Mouse (Mus musculus) adrenal gland, postnatal 10 days (tissue): Measurements from ENCODE around the gene Ctbp2. TPM values are rescaled to one million over a fixed set of nuclear protein-coding genes. Genes with fewer than 3 reads are reported as not detected.

Experiments used
- DNase-seq: peaks from one replicate; pipeline ENCODE4 v3.0.0; 2021; ENCODE audit warnings: mixed read lengths
- total RNA-seq, 2 experiments: library from RNA; stranded (reverse); gene quantifications; 2 replicates each; pipeline ENCODE4 v1.2.3; 2021

Gene Ctbp2
- total RNA-seq, 2 experiments from 2014 or later, result 52.8 to 63.1 TPM

GRCm38 (mm10) chr7:133088830-133089261 is 35.3 kb downstream of the Ctbp2 start:
- DNase-seq, result peak; percentile 80

DNA sequence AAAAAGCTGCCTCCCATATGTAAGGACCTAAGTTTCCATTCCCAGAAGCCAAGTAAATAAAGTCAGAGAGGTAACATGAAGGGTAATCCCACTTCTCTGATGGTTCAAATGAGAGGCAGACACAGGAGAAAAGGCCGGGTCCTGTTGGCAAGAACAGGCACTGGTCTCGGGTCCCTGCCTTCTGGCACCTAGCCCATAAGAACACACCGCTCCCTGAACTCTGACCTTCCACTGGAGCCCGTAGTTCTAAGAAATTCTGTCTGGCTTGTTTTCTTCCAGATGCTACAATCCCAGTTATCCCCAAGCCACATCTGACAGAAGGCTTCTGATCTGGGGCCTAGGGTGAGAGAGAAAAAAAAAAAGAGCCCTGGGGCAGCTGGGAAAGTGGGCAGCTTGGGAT is 35.7 kb downstream of the Ctbp2 start:
- no peak for DNase-seq

DNA sequence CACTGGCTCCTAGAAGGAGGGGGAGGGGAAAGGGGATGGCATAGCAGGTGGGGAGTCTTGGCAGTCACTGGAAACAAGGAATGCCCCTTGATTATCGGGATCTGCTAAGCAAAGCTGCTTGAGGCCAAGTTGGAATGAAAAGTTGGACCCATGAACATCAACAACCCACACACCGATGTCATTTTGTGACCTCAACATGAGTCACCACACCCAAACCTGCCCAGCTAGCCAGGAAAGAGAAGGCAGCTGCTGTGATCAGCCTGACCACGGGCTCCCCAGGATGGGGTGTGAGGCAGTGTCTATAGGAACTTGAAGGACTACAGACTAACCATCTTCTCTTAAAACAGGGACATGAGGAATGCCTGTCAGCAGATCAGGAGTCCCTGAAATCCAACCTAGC is 38.7 kb downstream of the Ctbp2 start:
- DNase-seq, result no peak

- DNase-seq, result no peak
These were observed 40.1 kb downstream of the Ctbp2 start for GRCm38 (mm10) chr7:133083936-133084614.

- DNase-seq, result no peak
These were observed 45.2 kb downstream of the Ctbp2 start for GRCm38 (mm10) chr7:133078929-133079328.

DNA sequence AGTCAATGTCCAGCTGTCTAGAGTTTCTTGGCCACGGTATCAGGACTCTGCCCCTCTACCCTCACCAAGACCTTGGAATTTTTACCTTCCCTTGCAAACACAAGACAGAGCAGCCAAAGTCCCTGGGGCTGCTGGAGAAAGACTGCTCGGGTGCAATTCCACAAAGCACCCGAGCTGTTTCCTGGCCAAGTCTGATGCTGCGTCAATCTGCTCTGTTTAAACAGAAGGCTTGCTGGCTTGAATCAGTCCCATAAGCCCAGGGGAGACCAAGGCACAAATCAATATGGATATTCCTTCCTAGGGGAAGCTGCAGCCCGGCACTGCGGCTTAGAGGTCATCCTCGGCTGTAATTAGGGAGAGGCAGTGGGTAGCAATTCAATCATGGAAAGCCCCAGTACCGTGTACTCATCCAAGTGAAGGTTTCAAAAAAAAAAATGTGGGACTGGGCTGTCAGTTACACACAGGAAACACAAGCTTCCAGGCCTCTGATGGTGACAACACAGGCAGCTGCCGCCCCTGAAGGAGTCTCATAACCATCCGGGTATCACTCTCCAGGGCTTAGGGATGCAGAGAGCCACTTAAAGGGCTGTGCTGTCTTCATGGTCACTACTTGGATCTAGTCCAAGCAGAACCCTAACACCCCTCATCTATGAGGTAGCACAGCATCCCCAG is 49.6 kb downstream of the Ctbp2 start:
- DNase-seq, result no peak

- DNase-seq, result no peak
These were observed 51.0 kb downstream of the Ctbp2 start for GRCm38 (mm10) chr7:133073147-133073651.

DNA sequence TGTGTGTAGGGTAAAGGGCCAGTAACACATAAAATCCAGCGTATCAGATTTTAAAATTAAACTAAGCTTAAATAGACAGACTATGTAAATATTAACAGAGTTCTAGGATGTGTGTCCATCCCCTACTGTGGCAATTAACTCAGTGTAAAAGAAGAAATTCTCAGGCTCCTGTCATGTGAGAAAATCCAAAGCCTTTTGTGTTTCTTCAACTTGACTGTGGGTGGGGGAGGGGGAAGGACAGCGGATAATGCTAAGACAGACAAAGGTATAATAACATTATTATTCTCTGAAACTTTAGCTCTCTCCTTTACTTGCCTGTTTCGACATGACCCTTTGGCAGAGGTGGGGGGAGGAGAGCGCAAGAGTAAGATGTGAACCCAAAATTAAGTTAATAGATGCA is 51.6 kb downstream of the Ctbp2 start:
- no peak for DNase-seq

DNA sequence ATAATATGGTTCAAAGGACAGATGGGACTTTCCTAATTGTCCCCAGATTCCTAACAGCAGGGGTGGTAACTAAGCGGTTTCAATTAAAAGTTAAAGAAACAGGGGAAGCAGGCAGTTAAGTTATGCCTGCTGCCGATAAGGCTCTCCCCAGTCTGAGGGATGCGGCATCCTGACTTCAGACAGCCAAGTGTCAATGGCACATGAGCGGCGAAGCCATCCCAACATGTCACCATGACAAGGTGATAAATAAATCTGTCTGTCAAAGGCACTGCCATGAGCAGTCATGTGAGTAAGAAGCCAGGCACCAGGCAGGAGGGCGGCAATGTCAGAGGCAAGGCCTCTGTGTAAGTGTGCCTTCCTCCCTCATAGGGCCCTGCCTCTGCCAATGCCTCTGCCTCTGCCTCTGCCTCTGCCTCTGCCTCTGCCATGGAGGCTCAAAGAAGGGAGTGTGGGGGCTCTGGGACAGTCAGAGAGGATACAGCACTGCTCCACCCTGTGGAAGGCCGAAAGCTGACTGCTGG is 56.8 kb downstream of the Ctbp2 start:
- DNase-seq, result no peak

DNA sequence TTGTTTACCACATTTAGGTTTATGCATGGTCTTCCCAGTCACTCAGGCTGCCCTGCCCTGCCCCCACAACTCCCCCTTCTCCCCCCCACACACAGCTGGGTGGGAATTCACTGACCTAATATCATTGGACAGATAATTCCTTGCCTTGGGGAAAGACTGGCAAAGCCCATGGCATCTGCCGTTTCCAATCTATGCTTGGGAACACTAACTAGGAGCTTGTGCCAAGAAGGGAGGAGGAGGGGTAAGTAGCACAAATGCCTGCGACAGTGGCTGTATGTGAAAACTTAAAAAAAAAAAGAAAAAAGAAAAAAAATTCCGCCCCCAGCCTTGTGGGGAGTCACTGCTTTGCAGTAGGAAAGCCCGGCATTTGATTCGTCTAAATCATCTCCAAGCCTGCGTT is 57.4 kb downstream of the Ctbp2 start:
- DNase-seq, result peak; percentile 42

DNA sequence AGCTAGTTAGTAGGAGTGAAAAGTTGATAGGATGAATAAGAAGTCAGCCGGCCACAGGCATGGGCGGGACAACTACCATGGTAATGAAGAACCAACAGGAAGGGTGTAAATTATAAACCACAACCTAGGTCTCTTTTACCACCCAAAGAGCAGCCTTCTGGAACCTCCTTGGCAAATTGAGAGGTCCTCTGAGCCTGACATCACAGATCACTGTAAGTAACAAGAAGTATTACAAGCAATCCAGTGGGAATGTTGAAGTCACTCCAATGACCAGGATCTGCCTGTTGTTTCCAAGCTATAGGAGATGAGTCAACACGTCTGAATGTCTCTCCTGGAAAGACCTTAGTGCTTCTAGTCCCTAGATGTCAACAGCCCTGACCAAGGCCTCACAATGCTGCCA is 62.1 kb downstream of the Ctbp2 start:
- no peak for DNase-seq

DNA sequence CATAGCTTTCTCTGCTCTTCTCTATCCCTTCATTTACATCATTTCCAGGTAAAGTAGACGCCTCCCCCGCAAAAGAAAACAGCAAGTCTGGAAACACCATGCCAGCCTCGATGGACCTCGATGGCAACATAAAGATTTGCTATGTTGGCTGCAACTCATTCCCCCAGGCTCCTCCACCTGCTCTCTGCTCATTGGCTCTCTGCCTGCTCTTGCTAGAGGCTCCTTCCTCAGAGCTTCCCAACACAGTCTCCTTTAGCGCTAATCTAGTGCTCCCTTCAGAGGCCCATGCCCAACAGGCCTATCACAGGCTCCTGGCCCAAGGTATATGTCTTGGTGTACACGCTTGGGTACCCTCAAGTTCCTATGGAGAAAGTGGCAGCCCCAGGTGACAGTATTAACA is 64.0 kb downstream of the Ctbp2 start:
- no peak for DNase-seq

GRCm38 (mm10) chr7:133059517-133060104 is 64.5 kb downstream of the Ctbp2 start:
- DNase-seq, result no peak

- no peak for DNase-seq
These were observed 65.0 kb downstream of the Ctbp2 start for GRCm38 (mm10) chr7:133059150-133059509.

- DNase-seq, result no peak
These were observed 65.5 kb downstream of the Ctbp2 start for GRCm38 (mm10) chr7:133058496-133059149.

- no peak for DNase-seq
These were observed 67.2 kb downstream of the Ctbp2 start for GRCm38 (mm10) chr7:133056924-133057323.

DNA sequence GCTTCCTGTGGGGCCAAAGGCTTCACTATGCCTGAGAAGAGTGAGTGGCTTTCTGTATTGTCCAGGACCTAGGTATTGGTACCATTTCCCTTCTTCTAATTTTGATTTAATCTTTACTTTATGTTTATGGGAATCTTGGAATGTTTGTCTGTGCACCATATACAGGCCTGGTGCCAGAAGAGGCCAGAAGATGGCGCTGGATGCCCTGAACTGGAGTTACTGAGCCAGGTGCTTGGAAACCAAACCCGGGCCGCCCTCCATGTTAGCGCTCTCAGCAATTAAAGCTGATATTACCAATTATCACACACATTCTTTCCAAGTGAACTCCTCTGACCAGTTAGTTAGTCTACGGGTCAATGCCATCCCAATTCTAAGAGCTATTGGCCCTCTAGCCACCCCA is 69.7 kb downstream of the Ctbp2 start:
- no peak for DNase-seq

DNA sequence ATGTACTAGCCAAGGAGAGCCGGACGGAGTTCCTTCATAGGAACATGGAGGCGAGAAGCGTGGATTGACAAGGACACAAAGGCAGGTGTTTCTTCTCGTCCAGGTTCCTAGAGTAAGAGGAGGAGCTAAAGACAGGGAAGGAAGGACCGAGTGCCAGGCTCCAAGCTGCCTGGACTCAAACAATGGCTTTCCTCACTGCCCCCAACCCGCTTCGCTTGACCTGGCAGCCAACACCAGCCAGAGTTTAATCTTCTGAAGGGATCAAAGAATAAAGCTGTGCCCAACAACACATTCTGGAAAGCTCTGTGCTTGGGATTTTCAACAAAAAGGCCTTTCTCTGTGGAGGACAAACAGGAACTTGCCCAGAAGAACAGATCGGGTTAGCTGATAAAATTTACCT is 70.4 kb downstream of the Ctbp2 start:
- no peak for DNase-seq

GRCm38 (mm10) chr7:133052819-133053218 is 71.3 kb downstream of the Ctbp2 start:
- DNase-seq, result no peak

DNA sequence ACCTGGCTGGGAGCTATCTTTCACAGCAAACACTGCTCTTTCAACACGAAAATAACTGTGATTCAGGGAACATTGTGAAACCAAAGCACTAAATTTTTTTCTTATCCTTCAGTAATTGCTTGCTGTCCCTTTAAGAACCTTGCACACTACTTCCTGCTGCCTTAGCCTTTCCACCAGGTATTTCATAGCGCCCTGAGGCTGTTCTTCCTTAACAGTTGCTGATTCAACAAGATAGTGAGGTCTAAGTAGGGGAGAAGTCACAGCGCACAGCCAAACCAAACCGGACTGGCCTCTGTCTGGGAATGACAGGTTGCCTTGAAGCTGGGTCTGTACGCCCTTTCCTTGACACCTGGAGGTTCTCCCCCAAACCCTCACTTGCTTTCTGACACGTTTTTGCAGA is 73.5 kb downstream of the Ctbp2 start:
- DNase-seq, result no peak

DNA sequence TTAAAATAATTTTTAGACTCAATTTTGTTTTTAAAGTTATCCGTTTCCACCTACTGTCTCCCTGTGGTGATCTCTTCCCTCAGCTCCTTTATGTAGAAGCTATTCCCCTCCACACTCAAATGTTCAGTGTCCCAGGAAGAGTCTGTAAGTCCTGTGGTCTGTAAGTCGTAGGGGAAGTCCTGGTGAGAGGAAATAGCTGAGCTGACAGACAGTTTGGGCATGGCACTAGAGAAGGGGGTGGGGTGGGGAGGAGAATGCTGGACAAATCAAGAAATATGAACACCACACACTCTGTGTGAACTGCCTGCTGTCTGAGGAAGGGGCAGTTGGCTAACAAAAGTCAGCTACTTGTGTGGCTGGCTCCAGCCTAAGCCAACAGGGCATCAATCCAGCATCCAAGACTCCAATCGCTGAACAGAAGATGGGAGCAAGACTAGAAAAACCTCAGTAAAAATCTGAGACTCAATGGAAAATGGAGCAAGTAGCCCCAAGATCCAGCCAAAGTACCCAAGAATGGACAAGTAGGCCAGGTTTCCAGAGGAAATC is 76.0 kb downstream of the Ctbp2 start:
- no peak for DNase-seq

GRCm38 (mm10) chr7:133047287-133047686 is 76.9 kb downstream of the Ctbp2 start:
- no peak for DNase-seq

DNA sequence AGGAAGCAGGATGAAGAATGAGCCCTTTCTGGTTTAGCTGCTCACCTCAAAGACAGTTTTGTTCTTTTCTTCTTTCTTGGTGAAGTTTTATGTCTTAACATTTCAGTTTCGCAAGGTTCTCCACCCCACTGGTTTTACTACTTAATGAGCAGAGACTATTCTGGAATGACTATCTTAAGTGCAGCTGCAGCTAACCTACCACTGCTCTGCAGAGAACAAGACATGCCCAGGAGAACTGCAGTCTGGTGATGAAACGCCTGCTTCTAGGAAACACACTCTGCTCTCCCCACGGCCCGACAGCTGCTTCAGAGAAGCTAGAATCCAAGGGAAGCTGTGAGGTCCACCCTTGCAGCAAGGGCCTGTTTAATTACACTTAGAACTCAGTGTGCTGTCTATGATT is 79.4 kb downstream of the Ctbp2 start:
- DNase-seq, result no peak
